Mouse (Mus musculus): Measurements from ENCODE around the gene Btc. TPM values are rescaled to one million over a fixed set of nuclear protein-coding genes. Genes with fewer than 3 reads are reported as not detected.
A peak's percentile ranks its signal among the peaks of the same experiment; 100 is the strongest.

Btc gene
- 0.78 and 1.5 TPM in 2 replicates for polyA plus RNA-seq (2012; rRNA removed)

- peak; percentile 48 for DNase-seq (ENCODE audit: low read depth, low spot score)
- 2% methylated on average over 19 of the region's 19 CpGs for WGBS
Measured at GRCm38 (mm10) chr5:91402339-91403211, at the start of gene Btc. Gene Btc, minus strand, starts transcription at chr5:91402994.

DNA sequence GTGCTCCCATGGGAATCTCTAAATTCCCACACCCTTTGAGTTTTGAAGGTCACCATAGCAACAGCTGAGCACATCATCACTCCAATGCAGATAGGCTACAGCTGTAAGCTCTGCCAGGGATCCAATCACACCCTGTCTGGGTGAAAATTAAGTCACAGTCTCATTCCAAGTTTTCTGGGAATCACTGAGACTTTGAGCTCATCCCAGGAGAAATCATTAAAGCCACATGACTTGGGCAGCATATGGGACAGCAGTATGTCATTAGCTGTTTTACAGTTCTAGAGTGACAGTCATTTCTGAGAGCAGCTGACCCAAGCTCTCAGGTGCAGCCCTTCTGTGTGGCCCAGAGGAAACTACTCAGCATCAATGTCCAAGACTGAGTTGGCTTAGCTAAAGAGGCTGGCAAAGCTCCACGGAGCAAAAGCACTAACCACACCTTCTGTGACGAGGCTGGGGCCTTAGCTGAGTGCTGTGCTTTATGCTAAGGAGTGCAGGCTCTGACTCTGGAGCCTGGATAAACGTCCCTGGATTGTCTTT lies 42.3 kb upstream of the Btc start:
- WGBS = 13% methylated on average over 3 of the region's 3 CpGs
- DNase-seq (ENCODE audit: low read depth, low spot score) = no peak

DNA sequence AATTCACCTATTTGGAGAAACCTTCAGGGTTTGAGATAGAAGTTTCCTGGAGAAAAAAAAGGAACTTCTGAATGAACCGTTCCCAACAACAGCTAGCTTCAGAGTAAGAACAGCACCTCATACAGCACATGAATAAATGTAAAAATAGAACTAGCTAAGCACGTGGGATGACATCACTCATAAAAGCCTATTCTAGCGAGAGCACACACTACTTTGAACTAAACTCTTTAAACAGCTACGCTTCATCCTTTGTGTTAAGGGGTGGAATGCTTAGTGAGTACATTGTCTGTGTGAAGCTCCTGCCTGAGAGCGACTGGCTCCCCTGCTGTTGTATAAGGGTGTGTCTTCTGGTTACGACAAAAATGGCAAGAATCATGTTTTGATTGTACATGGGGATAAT lies 33.8 kb upstream of the Btc start:
- 49% methylated on average over 6 of the region's 6 CpGs for WGBS

GRCm38 (mm10) chr5:91434723-91435658 lies 32.2 kb upstream of the Btc start:
- WGBS = 73% methylated on average over 6 of the region's 6 CpGs
- no peak for DNase-seq (ENCODE audit: low read depth, low spot score)

More for the DNA sequence above, 33.8 kb upstream of the Btc start:
- DNase-seq (ENCODE audit: low read depth, low spot score) = no peak

GRCm38 (mm10) chr5:91428547-91428946 lies 25.8 kb upstream of the Btc start:
- WGBS = 43% methylated on average over 8 of the region's 8 CpGs

DNA sequence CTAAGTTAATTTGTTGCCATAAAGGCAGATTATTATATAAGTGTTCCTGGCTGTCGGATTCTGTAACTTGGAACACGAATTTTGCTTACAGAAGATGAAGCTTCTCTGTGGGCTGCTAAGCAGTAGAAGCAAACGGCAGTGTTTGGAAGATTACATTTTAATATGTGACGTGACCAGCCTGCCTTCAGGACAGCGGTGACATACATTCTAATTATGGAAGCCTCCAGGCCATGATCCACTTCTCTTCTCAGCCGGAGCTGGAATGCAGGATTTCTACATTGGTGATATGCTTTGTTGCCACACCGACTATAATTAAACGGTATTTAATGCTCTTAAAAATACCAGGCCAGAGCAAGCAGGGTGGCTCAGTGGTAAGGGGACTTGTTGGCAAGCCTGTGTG lies 11.0 kb upstream of the Btc start:
- DNase-seq (ENCODE audit: low read depth, low spot score) = no peak
- WGBS = 83% methylated on average over 8 of the region's 8 CpGs

More at GRCm38 (mm10) chr5:91428547-91428946, 25.8 kb upstream of the Btc start:
- DNase-seq (ENCODE audit: low read depth, low spot score) = no peak

DNA sequence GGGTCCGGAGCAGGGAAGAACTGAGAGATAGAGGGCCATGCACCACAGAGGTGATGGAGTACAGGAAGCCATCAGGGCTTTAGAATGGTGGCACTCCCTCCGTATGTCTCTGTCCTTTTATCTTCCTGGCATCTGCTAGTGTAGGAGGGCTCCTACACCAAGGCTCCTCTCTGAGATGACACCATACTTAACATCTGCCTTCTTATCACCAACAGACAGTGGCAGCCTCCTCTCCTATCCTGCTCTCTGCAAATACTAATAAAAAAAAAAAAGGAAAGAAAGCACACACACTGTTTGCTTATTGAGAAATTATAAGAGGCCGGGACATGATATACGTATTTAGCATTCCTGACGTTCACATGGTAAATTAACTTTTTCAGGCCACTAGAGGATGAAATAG lies 1.5 kb upstream of the Btc start:
- no peak for DNase-seq (ENCODE audit: low read depth, low spot score)
- 61% methylated on average over 5 of the region's 5 CpGs for WGBS

- WGBS = 61% methylated on average over 4 of the region's 4 CpGs
- no peak for DNase-seq (ENCODE audit: low read depth, low spot score)
Measured at GRCm38 (mm10) chr5:91403281-91403680, 487 bp upstream of the Btc start.

DNA sequence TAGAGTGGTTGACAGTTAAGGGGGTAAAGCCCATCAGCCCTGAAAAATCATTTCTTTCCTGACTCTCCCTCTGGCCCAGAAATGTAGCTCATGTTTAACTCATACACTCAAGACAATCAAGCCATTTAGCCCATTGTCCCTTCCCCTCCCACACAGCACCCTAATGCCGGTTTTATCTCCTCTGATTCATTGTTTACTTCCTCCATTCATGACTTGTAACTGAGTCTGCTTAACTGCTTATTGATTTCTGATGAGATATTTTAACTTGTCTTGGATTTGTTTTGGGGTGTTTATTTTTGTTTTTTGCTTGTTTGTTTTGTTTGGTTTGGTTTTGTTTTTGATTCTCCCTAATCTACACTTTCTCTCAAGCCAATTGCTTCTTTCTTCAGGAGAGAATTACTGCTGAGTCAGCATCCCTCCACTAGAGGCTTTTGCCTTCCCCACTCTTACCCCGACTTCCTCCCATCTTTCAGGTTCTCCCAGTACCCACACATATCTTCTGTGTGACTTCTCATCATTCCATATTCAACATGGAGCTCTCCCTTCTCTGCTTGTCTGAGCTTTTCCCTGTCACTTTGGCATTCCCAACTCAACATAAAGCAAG lies 2.2 kb downstream of the Btc start:
- DNase-seq (ENCODE audit: low read depth, low spot score) = no peak
- 30% methylated on average over 2 of the region's 2 CpGs for WGBS

DNA sequence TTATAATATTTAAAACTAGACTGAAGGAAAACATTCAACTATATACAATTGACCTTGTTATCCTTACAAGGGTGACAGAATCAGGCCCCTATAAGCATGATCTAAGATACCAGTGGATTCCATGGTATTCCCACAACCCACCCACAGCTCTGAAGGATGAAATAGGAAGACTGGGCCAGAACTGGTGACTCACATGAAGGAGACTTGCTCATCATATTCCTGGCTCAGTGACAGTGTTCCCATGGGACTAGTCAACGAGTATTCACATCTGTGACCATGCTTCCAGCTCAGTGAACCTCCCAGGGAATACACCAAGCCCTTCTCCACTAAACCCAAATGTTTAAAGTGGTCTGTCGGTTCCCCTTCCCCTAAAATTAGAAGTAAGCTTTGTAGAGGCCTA lies 27.3 kb downstream of the Btc start:
- 54% methylated on average over 2 of the region's 2 CpGs for WGBS
- no peak for DNase-seq (ENCODE audit: low read depth, low spot score)

GRCm38 (mm10) chr5:91368061-91368565 lies 34.7 kb downstream of the Btc start:
- no peak for DNase-seq (ENCODE audit: low read depth, low spot score)
- WGBS = 95% methylated on average over 13 of the region's 13 CpGs

DNA sequence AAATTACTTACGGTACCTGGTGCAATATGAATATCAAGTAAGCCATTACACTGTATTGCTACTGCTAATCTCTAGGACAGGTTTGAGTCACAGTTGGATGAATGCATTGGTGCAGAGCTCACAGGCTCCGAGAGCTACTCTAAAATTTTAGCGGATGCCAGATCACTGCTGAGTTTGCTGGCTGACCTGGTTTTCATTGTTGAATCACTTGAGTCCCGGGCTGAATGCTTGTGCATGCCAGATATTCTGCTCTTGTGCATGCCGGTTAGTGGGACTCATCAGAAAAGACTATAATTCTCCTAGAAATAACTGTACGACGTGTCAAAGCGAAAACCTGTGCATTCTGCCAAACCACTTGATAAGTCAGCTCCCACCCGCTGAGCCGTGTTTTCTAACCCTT lies 35.9 kb downstream of the Btc start:
- 80% methylated on average over 10 of the region's 10 CpGs for WGBS

GRCm38 (mm10) chr5:91363274-91363991 lies 39.4 kb downstream of the Btc start:
- no peak for DNase-seq (ENCODE audit: low read depth, low spot score)
- WGBS = 80% methylated on average over 6 of the region's 6 CpGs

More for the DNA sequence above, 35.9 kb downstream of the Btc start:
- no peak for DNase-seq (ENCODE audit: low read depth, low spot score)

DNA sequence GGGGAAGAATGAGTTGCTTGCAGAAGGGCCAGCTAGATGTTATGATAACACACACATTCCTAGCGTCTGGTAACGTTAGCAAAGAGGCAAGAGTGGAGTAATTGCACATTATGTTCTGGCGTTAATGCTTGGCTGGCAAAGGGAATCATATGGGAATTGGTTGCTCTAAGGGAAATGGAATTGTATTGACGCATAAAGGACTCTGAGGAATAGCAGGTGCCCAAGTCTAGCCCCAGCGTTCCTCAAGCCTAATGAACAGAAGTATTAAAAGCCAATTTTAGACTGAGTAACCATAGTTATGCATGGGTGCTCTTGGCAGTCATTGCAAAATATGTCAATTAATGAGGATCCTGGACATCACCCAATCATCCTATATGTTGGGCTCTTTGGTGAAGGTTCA lies 50.1 kb downstream of the Btc start:
- no peak for DNase-seq (ENCODE audit: low read depth, low spot score)
- WGBS = 60% methylated on average over 5 of the region's 5 CpGs

DNA sequence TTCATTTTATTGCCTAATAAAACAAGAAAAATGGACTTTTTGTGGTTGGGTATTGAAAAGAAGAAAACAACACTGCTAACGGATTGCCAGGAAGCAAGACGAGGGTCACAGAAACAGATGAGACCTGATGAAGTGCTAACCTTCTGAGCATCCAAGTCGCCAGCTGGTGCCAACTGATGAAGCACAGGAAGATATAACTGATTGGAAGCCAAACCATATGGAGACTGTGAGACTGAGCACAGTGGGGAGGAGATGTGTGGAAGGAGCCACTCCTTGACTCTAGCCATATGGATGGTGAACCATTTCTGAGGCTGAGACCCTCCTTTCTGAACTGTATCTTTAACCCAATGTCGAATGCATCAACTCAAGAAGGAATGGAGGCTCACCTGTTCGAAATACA lies 57.1 kb downstream of the Btc start:
- WGBS = 59% methylated on average over 5 of the region's 5 CpGs
- DNase-seq (ENCODE audit: low read depth, low spot score) = no peak

- no peak for DNase-seq (ENCODE audit: low read depth, low spot score)
- 77% methylated on average over 2 of the region's 2 CpGs for WGBS
Measured at GRCm38 (mm10) chr5:91345064-91345463, 57.7 kb downstream of the Btc start.

GRCm38 (mm10) chr5:91341981-91342760 lies 60.6 kb downstream of the Btc start:
- 70% methylated on average over 5 of the region's 5 CpGs for WGBS
- DNase-seq (ENCODE audit: low read depth, low spot score) = no peak

DNA sequence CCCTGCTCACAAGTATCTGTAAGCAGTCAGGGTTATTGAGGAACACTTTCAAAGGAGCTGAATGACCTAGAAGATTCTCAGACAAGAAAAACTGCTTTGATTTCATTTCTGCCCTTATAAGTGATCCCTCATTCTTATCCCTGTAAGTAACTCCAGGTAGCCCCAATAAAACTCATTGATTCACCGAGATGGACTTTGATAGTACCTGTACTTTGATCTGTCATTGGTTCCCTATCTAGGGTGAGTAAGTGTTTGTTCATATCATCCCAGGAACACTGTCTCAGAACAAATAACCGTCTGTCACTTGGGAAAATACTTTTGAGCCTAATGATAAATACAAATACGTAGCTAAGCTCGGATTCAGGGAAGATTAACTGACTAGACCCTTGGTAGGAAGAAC lies 68.6 kb downstream of the Btc start:
- WGBS = 54% methylated on average over 4 of the region's 4 CpGs
- no peak for DNase-seq (ENCODE audit: low read depth, low spot score)

Data from large intestine, adult 2 months (tissue).